Mouse (Mus musculus): ENCODE results near the gene Prdm10.

The Prdm10 gene

GRCm38 (mm10) chr9:31280366-31281010, at the start of gene Prdm10:
Prdm10 (plus strand) TSS chr9:31280538.
- peak; percentile 94 for DNase-seq (ENCODE audit: low read depth, low spot score)

GRCm38 (mm10) chr9:31235030-31235429, 45.3 kb upstream of the Prdm10 start:
- no peak for DNase-seq (ENCODE audit: low read depth, low spot score)

GRCm38 (mm10) chr9:31235489-31235888, 44.8 kb upstream of the Prdm10 start:
- no peak for DNase-seq (ENCODE audit: low read depth, low spot score)

GRCm38 (mm10) chr9:31236079-31236478, 44.3 kb upstream of the Prdm10 start:
- no peak for DNase-seq (ENCODE audit: low read depth, low spot score)

GRCm38 (mm10) chr9:31238526-31238925, 41.8 kb upstream of the Prdm10 start:
- DNase-seq (ENCODE audit: low read depth, low spot score), result no peak

GRCm38 (mm10) chr9:31239551-31239950, 40.8 kb upstream of the Prdm10 start:
- no peak for DNase-seq (ENCODE audit: low read depth, low spot score)

GRCm38 (mm10) chr9:31240522-31241207, 39.7 kb upstream of the Prdm10 start:
- DNase-seq (ENCODE audit: low read depth, low spot score), result no peak

GRCm38 (mm10) chr9:31241208-31241699, 39.1 kb upstream of the Prdm10 start:
- DNase-seq (ENCODE audit: low read depth, low spot score), result no peak

GRCm38 (mm10) chr9:31243306-31243938, 36.9 kb upstream of the Prdm10 start:
- DNase-seq (ENCODE audit: low read depth, low spot score), result peak; percentile 12

- DNase-seq (ENCODE audit: low read depth, low spot score), result no peak
These were observed 36.4 kb upstream of the Prdm10 start for GRCm38 (mm10) chr9:31243939-31244333.

GRCm38 (mm10) chr9:31245006-31245405, 35.3 kb upstream of the Prdm10 start:
- no peak for DNase-seq (ENCODE audit: low read depth, low spot score)

GRCm38 (mm10) chr9:31246421-31246820, 33.9 kb upstream of the Prdm10 start:
- DNase-seq (ENCODE audit: low read depth, low spot score), result no peak

GRCm38 (mm10) chr9:31247447-31248220, 32.7 kb upstream of the Prdm10 start:
- DNase-seq (ENCODE audit: low read depth, low spot score), result no peak

GRCm38 (mm10) chr9:31252182-31252799, 28.0 kb upstream of the Prdm10 start:
- DNase-seq (ENCODE audit: low read depth, low spot score), result peak; percentile 40

GRCm38 (mm10) chr9:31253311-31253734, 27.0 kb upstream of the Prdm10 start:
- peak; percentile 30 for DNase-seq (ENCODE audit: low read depth, low spot score)

GRCm38 (mm10) chr9:31253866-31254696, 26.3 kb upstream of the Prdm10 start:
- DNase-seq (ENCODE audit: low read depth, low spot score), result no peak

GRCm38 (mm10) chr9:31254697-31255004, 25.7 kb upstream of the Prdm10 start:
- DNase-seq (ENCODE audit: low read depth, low spot score), result peak; percentile 87

GRCm38 (mm10) chr9:31255953-31256352, 24.4 kb upstream of the Prdm10 start:
- no peak for DNase-seq (ENCODE audit: low read depth, low spot score)

GRCm38 (mm10) chr9:31258237-31258636, 22.1 kb upstream of the Prdm10 start:
- no peak for DNase-seq (ENCODE audit: low read depth, low spot score)

GRCm38 (mm10) chr9:31260219-31260618, 20.1 kb upstream of the Prdm10 start:
- DNase-seq (ENCODE audit: low read depth, low spot score), result no peak
